Mouse (Mus musculus) lung, postnatal 10 days (tissue): ENCODE data around the gene Bnip2.
A peak's percentile ranks its signal among the peaks of the same experiment; 100 is the strongest.

Source experiments
- DNase-seq: peaks from one replicate; pipeline ENCODE4 v3.0.0; 2021

The Bnip2 gene

GRCm38 (mm10) chr9:69989303-69990121, at the start of gene Bnip2:
Gene Bnip2 (plus strand): TSS chr9:69989466.
- DNase-seq: peak; percentile 97

DNA sequence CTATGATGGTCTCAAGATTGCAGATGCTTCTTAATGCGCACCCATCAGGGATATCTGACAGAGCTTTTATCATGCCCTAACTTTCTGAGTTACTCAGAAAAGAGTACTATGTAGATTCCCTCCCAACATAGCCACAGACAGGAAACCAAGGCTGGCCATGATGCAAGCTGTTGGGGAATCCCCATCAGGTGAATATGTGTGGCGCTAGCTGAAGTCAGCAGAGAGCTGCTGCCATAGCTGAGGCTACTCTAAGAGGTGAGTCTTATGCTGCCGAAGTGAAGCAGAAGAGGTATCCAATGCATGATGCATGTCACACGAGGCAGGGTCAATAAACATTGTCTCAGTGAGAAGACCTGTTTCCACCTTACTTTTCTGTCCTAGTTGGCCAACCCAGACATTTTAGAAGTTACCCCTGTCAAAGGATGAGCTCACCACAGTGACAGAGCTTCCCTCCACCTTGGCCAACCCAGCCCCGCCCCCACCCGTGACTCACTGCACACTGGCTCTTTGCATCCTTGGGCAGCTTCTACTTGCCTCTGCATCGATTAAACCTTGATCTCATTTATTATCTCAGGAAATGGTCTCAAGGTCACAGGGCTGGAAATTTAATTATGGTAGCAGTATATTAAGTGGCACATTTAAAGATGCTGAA, 48.3 kb upstream of the Bnip2 start:
- no peak for DNase-seq

- no peak for DNase-seq
Measured at GRCm38 (mm10) chr9:69941556-69941955, 47.7 kb upstream of the Bnip2 start.

- peak; percentile 54 for DNase-seq
Measured at GRCm38 (mm10) chr9:69948964-69949363, 40.3 kb upstream of the Bnip2 start.

DNA sequence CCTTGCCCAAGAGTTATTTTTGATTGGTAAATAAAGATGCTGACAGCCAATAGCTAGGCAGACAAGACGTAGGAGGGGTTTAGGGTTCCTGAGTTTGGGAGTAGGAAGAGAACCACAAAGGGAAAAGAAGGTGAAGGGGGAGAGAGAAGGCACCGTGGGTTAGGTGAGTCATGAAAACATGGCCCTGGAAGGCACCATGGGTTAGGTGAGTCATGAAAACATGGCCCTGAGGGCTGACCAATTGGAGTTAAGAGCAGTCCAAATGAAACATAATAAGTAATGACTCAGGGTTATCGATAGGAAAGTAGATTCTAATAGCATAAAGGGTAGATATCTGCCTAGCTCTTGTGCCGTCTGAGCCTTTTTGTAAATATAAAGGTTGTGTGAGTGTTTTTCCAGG, 39.6 kb upstream of the Bnip2 start:
- no peak for DNase-seq

GRCm38 (mm10) chr9:69961007-69961406, 28.3 kb upstream of the Bnip2 start:
- no peak for DNase-seq

DNA sequence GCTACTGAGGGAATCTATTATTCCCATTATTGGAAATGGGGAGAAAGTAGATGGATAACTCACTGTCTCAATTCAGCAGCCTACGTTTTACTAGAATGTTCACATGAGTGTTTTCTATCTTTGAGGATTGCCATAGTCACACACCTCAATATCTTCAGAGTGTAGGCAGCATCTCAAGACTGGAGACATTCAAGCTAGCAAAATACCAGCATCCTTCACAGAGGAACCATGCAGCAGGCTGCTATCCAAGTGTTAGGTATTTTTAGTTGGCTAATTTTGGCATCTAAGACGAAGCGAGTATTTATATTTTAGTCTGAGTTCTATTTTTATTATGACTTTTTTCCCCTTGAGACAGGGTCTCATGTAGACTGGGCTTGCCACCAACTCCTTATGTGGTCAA, 24.9 kb upstream of the Bnip2 start:
- no peak for DNase-seq

- DNase-seq: no peak
Measured at GRCm38 (mm10) chr9:69985526-69985925, 3.7 kb upstream of the Bnip2 start.

DNA sequence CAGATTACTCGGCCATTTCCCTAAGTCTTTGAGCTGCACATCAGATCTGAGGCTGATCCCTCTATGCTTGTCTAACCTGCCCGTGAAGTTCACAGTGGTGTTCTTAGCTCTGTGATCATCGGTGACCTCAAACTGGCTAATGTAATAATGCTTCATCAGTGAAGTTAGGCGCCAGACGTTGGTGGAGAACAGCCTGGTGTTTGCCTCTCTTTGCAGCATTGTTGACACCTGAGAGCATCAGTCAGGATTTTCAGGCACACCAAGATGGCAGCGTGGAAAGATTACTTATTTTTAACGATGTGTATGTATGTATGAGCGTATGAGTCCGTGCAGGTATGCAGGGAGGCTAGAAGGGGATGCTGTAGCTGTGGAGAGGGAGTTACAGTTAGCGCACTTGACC, 3.2 kb upstream of the Bnip2 start:
- DNase-seq: no peak

- DNase-seq: no peak
Measured at GRCm38 (mm10) chr9:69986571-69986970, 2.7 kb upstream of the Bnip2 start.

GRCm38 (mm10) chr9:69987579-69987978, 1.7 kb upstream of the Bnip2 start:
- peak; percentile 81 for DNase-seq

- DNase-seq: no peak
Measured at GRCm38 (mm10) chr9:69988706-69989302, 462 bp upstream of the Bnip2 start.

DNA sequence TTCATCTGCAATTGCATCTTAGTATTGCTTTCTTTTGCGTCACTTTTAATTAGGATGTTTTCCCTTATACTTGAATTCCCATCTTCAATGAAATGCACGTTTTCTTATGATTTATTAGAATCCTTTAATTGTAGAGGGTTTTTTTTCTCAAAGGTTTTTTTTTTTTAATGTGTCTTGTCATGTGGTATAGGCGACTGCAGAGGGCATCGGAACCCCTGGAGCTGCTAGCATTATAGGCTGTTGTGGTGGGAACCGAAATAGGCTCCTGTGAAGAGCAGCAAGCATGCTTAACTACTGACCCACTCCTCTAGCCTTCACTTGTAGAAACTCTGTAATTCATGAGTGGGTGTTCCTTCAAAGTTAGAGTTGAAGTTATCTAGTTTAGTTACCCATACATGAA, 1.1 kb downstream of the Bnip2 start:
- DNase-seq: no peak

DNA sequence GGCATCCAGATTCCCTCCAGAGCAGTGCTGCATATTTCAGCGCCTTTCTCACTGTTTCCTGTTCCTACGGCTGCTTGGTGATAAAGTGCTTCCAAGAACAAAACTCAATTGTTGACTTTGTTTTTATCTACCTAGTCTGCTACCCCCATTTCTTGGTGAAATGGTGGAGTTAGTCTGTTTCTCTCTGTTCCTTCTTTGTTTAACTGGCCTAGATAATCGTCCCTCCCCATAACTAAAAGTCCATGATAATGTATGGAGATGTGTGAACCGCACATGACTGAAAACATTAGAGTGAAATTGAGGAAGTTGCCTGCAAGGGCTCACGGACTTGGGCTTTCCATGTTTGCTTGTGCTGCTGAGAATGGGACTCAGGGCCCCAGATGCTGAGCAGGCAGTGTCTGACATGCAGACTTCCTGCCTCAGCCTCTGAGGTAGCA, 3.6 kb downstream of the Bnip2 start:
- no peak for DNase-seq

- DNase-seq: no peak
Measured at GRCm38 (mm10) chr9:69993479-69993878, 4.2 kb downstream of the Bnip2 start.

GRCm38 (mm10) chr9:69994547-69994946, 5.3 kb downstream of the Bnip2 start:
- no peak for DNase-seq

DNA sequence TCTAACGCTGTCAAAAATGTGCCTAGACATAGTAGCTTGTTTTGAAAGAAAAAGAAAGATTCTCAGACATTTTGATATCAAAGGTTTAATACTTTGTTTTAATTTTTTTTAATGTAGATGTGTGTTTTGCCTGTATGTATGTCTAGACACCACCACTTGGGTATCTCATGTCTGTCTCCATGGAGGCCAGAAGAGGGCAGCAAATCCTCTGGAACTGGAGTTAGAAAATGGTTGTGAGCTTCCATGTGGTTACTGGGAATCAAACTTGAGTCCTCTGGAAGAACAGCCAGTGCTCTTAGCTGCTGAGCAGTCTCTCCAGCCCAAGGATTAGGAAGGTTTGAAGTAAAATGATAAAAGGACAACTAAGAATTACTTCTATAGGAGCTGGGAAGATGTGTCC, 10.1 kb downstream of the Bnip2 start:
- no peak for DNase-seq

- no peak for DNase-seq
Measured at GRCm38 (mm10) chr9:70003516-70003915, 14.2 kb downstream of the Bnip2 start.

- no peak for DNase-seq
Measured at GRCm38 (mm10) chr9:70006984-70007383, 17.7 kb downstream of the Bnip2 start.

GRCm38 (mm10) chr9:70007506-70008248, 18.4 kb downstream of the Bnip2 start:
- no peak for DNase-seq

- no peak for DNase-seq
Measured at GRCm38 (mm10) chr9:70009754-70010304, 20.6 kb downstream of the Bnip2 start.

- no peak for DNase-seq
Measured at GRCm38 (mm10) chr9:70010781-70011473, 21.7 kb downstream of the Bnip2 start.
